Mouse (Mus musculus): ENCODE results near the gene Ccdc120. TPM values are rescaled to one million over a fixed set of nuclear protein-coding genes. Genes with fewer than 3 reads are reported as not detected.

Gene Ccdc120
- polyA plus RNA-seq, 1 experiment from 2014 or later: 25.3 TPM

DNA sequence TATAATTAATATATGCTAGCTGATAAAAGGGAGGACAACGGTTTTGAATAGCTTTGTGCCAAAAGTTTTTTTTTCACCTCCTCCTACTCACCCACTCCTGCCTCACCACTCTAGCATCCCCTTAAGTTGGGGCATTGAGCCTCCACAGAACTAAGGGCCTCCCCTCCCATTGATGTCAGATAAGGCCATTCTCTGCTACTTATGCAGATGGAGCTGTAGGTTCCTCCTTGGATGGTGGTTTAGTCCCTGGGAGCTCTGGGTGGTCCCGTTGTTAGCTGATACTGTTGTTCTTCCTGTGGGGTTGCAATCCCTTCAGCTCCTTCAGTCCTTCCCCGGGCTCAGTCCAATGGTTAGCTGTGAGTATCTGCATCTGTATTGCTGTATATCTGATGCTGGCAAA, 28.6 kb upstream of the Ccdc120 start:
- Histone ChIP-seq H3K4me1 (ENCODE audit: insufficient read depth) (no peaks in the 10 kb centered on the region), H3K27me3 (ENCODE audit: insufficient read depth, low read length) (no peaks in the 10 kb centered on the region), H3K9me3 (ENCODE audit: low read depth, low read length) (no peaks in the 10 kb centered on the region), H3K4me2 (no peak overlapping the region), H3K9ac (no peak overlapping the region), H3K36me3 (ENCODE audit: insufficient read depth) (peaks cover 2% of the 10 kb centered on the region), H3K4me3 (ENCODE audit: low read depth, low read length) (no peak overlapping the region), H3K27ac (ENCODE audit: low read depth) (no peak overlapping the region)
- no peak for TF ChIP-seq CTCF (IDR thresholded peaks at IDR 0.05; ENCODE audit: low read depth)
- 8% methylated on average over 3 of the region's 3 CpGs for WGBS
- DNase-seq: no peak
- ATAC-seq (ENCODE audit: insufficient read depth): no peak

DNA sequence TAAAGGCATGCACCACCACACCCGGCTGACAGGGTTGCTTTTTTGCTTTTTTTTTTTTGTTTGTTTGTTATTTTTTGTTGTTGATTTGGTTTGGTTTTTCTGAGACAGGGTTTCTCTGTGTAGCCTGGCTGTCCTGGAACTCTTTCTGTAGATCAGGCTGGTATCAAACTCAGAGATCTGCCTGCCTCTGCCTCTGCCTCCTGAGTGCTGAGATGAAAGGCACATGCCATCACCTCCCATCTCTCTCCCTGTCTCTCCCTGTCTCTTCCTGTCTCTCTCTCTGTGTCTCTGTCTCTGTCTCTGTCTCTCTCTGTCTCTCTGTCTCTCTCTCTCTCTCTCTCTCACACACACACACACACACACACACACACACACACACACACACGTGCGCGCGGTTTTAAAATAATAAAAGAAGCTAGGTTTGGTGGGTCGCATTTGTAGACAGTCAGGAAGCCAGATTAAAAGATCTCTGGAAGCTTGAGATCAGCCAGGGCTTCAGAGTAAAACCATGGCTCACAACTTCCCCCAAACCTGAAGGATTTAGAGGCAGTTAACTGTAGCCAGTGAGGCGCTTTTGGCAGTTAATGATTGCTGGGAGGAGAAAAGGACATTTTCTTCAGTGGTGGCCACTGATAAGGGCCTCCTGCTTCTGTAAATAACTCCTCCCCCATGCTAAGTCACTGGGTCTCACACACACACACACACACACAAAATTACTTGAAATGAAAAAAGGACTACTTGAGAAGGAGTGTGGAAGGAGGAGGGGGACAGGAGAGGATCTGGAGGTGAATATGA, 27.9 kb upstream of the Ccdc120 start:
- 60% methylated on average over 7 of the region's 7 CpGs for WGBS
- no peaks in the 10 kb centered on the region for H3K9me3 ChIP-seq (ENCODE audit: low read depth, low read length)
- H3K27ac ChIP-seq (ENCODE audit: low read depth): no peak overlapping the region
- DNase-seq (peak; percentile 22), ATAC-seq (ENCODE audit: insufficient read depth) (no peak)
- H3K27me3 ChIP-seq (ENCODE audit: insufficient read depth, low read length): no peaks in the 10 kb centered on the region
- H3K4me2 ChIP-seq: no peak overlapping the region
- H3K4me3 ChIP-seq (ENCODE audit: low read depth, low read length): no peak overlapping the region
- peaks cover 8% of the 10 kb centered on the region for H3K36me3 ChIP-seq (ENCODE audit: insufficient read depth)
- no peaks in the 10 kb centered on the region for H3K4me1 ChIP-seq (ENCODE audit: insufficient read depth)
- TF ChIP-seq CTCF (IDR thresholded peaks at IDR 0.05; ENCODE audit: low read depth): no peak
- no peak overlapping the region for H3K9ac ChIP-seq

DNA sequence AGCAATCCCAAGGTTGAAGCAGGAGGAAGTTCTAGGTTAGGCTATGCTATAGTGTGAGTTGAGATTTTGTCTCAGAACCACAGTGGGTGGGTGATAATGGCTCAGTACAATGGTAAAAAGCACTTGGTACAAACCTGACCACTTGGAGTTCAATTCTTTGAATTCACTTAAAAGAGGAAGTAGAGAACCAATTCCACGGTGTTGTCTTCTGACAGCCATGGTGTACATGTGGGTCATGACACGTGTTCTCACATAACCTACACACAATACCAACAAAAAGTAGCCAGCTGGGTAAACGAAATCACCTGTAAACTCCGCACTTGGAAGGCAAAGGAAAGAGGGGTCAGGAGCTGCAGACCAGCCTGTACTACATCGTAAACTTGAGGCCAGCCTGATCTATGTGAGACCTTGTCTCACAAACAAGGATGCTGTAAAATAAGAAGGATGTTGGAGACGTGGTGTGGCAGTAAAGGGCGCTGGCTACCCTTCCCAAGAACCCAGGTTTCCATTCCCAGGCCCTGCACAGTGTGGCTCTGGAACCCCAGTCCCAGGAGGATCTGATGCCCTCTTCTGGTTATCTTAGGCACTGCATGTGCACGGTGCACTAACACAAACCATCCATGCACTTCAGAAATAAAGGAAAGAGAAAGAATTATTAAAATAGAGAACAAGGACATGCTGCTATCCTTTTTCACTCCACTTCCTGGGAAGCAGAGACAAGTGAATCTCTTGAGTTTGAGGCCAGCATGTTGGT, 25.8 kb upstream of the Ccdc120 start:
- Histone ChIP-seq H3K36me3 (ENCODE audit: insufficient read depth) (peaks cover 23% of the 10 kb centered on the region), H3K27ac (ENCODE audit: low read depth) (no peak overlapping the region), H3K4me1 (ENCODE audit: insufficient read depth) (no peaks in the 10 kb centered on the region), H3K4me3 (ENCODE audit: low read depth, low read length) (no peak overlapping the region), H3K27me3 (ENCODE audit: insufficient read depth, low read length) (no peaks in the 10 kb centered on the region), H3K9me3 (ENCODE audit: low read depth, low read length) (no peaks in the 10 kb centered on the region), H3K9ac (no peak overlapping the region), H3K4me2 (no peak overlapping the region)
- DNase-seq (peak; percentile 76), ATAC-seq (ENCODE audit: insufficient read depth) (peak; percentile 64)
- peak; percentile 79 for TF ChIP-seq CTCF (IDR thresholded peaks at IDR 0.05; ENCODE audit: low read depth)
- WGBS: 41% methylated on average over 8 of the region's 8 CpGs

DNA sequence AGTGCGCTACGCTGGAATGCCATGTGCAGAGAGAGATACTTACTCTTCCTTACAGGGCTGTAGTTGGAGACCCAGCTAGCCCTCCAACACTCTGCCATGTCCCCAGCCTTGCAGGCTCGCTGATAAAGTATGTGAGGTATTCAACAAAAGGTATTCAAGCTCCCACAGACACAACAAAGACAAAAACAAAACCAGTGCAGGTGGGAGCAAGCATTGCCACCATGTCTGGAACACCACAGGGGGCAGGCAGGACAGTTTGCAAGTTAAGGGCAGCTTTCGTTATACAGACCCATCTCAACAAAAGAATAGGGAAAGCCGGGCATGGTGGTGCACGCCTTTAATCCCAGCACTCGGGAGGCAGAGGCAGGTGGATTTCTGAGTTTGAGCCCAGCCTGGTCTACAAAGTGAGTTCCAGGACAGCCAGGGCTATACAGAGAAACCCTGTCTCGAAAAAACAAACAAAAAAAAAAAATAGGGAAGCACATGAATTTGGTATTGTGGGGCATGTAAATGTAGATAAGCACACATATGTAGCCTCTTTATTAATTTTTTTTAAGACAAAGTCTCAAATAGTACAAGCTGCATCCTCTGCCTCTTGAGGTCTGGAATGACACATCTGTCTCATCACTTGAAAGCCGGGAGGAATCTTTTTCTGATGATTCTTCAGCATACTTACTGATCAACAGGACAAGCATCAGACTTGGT, 24.9 kb upstream of the Ccdc120 start:
- no peak overlapping the region for H3K27ac ChIP-seq (ENCODE audit: low read depth)
- no peaks in the 10 kb centered on the region for H3K4me1 ChIP-seq (ENCODE audit: insufficient read depth)
- no peak for ATAC-seq (ENCODE audit: insufficient read depth)
- H3K4me3 ChIP-seq (ENCODE audit: low read depth, low read length): no peak overlapping the region
- no peak for TF ChIP-seq CTCF (IDR thresholded peaks at IDR 0.05; ENCODE audit: low read depth)
- no peak overlapping the region for H3K4me2 ChIP-seq
- WGBS: 76% methylated on average over 9 of the region's 9 CpGs
- no peak overlapping the region for H3K9ac ChIP-seq
- no peaks in the 10 kb centered on the region for H3K9me3 ChIP-seq (ENCODE audit: low read depth, low read length)
- no peaks in the 10 kb centered on the region for H3K27me3 ChIP-seq (ENCODE audit: insufficient read depth, low read length)
- H3K36me3 ChIP-seq (ENCODE audit: insufficient read depth): peaks cover 32% of the 10 kb centered on the region
- no peak for DNase-seq

DNA sequence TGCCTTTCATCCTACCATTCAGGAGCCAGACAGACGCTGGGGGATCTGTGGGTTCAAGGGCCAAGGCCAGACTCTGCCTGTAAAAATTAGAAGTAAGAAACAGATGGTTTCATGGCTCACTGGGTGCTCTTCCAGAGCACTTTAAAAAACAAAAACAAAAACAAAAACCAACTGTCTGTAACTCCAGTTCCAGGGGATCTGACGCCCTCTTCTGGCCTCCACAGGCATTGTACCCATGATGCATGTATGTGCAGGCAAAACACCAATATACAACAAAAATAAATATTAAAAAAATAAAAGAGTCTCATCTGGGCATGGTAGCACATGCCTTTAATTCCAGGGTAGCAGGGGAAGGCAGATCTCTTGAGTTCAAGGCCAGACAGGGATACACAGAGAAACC, 22.1 kb upstream of the Ccdc120 start:
- peaks cover 57% of the 10 kb centered on the region for H3K36me3 ChIP-seq (ENCODE audit: insufficient read depth)
- no peak for DNase-seq
- H3K9ac ChIP-seq: no peak overlapping the region
- no peaks in the 10 kb centered on the region for H3K4me1 ChIP-seq (ENCODE audit: insufficient read depth)
- no peak for ATAC-seq (ENCODE audit: insufficient read depth)
- H3K27ac ChIP-seq (ENCODE audit: low read depth): no peak overlapping the region
- peak; percentile 40; the same call in 1 of the 2 replicates for TF ChIP-seq CTCF (IDR thresholded peaks at IDR 0.05; ENCODE audit: low read depth)
- no peak overlapping the region for H3K4me2 ChIP-seq
- H3K9me3 ChIP-seq (ENCODE audit: low read depth, low read length): no peaks in the 10 kb centered on the region
- H3K27me3 ChIP-seq (ENCODE audit: insufficient read depth, low read length): no peaks in the 10 kb centered on the region
- 53% methylated on average over 2 of the region's 2 CpGs for WGBS
- no peak overlapping the region for H3K4me3 ChIP-seq (ENCODE audit: low read depth, low read length)

DNA sequence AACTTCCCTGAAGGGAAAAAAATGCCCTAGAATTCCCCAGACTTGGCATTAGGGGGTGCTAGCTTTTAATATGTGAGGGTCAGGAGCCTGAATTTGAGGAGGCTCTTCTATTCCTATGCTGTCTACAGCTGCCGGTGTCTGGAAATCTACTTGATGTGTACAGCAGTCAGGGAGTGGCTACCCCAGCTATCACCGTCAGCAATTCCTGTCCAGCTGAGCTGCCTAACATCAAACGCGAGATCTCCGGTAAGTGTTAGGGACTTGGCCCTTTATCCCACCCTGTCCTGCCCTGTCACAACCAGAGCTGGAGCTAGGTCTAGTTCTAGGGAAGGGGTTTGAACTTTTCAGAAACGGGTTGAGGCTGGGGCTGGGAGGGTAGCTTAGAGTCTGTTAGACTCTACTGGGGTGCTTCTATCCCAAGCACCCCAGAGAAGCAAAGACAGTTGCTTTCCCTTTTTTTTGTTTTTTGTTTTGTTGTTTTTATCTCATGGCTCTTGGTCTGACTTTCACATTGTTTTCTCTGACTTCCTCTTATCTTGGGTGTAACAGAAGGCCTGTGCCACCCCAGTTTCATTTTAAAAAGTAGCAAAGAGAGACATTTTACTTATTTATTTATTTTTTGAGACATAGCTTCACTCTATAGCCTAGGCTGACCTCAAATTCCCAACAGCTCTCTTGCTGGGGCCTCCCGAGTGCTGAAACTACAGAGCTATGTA, 18.8 kb upstream of the Ccdc120 start:
- Histone ChIP-seq H3K27ac (ENCODE audit: low read depth) (no peak overlapping the region), H3K4me2 (no peak overlapping the region), H3K9me3 (ENCODE audit: low read depth, low read length) (no peaks in the 10 kb centered on the region), H3K4me3 (ENCODE audit: low read depth, low read length) (no peak overlapping the region), H3K9ac (no peak overlapping the region), H3K4me1 (ENCODE audit: insufficient read depth) (no peaks in the 10 kb centered on the region), H3K36me3 (ENCODE audit: insufficient read depth) (peaks cover 74% of the 10 kb centered on the region), H3K27me3 (ENCODE audit: insufficient read depth, low read length) (no peaks in the 10 kb centered on the region)
- ATAC-seq (ENCODE audit: insufficient read depth) (no peak), DNase-seq (no peak)
- TF ChIP-seq CTCF (IDR thresholded peaks at IDR 0.05; ENCODE audit: low read depth): no peak
- WGBS: 84% methylated on average over 7 of the region's 7 CpGs

All from lung, embryonic 14.5 days (tissue).